Mouse (Mus musculus) hindbrain, embryonic 12.5 days (tissue): ENCODE data around the gene Ephb1. TPM values are rescaled to one million over a fixed set of nuclear protein-coding genes. Genes with fewer than 3 reads are reported as not detected.

Experiments
- ATAC-seq: fragments of 200-750 bp; cut with Nextera tagmentation; 2 replicates; pipeline ENCODE4 v1.8.0; 2017; ENCODE audit warnings: moderate TSS enrichment; ENCODE audit not compliant: low FRiP score
- H3K27ac ChIP-seq: fragments of 300-500 bp; sonication (generic); 2 replicates; pipeline ENCODE4 v1.5.1; 2016; ENCODE audit warnings: mild to moderate bottlenecking
- H3K27me3 ChIP-seq: fragments of 300-500 bp; sonication (generic); 2 replicates; pipeline ENCODE4 v1.6.1; 2016; ENCODE audit warnings: mild to moderate bottlenecking
- H3K36me3 ChIP-seq: fragments of 300-500 bp; sonication (generic); 2 replicates; pipeline ENCODE4 v1.6.1; 2016; ENCODE audit warnings: mild to moderate bottlenecking
- H3K4me1 ChIP-seq: fragments of 300-500 bp; sonication (generic); 2 replicates; pipeline ENCODE4 v1.6.1; 2016
- H3K4me2 ChIP-seq: fragments of 300-500 bp; sonication (generic); replicated peaks from 2 replicates; pipeline ENCODE4 v1.6.1; 2016; ENCODE audit warnings: mild to moderate bottlenecking
- H3K4me3 ChIP-seq: fragments of 300-500 bp; sonication (generic); 2 replicates; pipeline ENCODE4 v1.5.1; 2016; ENCODE audit warnings: mild to moderate bottlenecking
- H3K9ac ChIP-seq: fragments of 300-500 bp; sonication (generic); 2 replicates; pipeline ENCODE4 v1.6.1; 2016; ENCODE audit warnings: mild to moderate bottlenecking, moderate library complexity
- H3K9me3 ChIP-seq: fragments of 300-500 bp; sonication (generic); replicated peaks from 2 replicates; pipeline ENCODE4 v1.6.1; 2016; ENCODE audit warnings: mild to moderate bottlenecking
- WGBS: fragments of 180-500 bp; shearing (Covaris S2); methylation state at CpG from one replicate; pipeline ENCODE4 v1.1.7; 2016; 5-methylcytosine and 5-hydroxymethylcytosine counted together
- polyA plus RNA-seq: library from polyadenylated mRNA; unstranded; fragments of >200 nt; fragmentation: Nextera tagmentation; extraction: Ambion mirVana; gene quantifications from 2 replicates; pipeline ENCODE4 v1.2.1, GENCODE M21; 2016

Ephb1 gene
- polyA plus RNA-seq, 1 experiment from 2014 or later, result 30.2 TPM

DNA sequence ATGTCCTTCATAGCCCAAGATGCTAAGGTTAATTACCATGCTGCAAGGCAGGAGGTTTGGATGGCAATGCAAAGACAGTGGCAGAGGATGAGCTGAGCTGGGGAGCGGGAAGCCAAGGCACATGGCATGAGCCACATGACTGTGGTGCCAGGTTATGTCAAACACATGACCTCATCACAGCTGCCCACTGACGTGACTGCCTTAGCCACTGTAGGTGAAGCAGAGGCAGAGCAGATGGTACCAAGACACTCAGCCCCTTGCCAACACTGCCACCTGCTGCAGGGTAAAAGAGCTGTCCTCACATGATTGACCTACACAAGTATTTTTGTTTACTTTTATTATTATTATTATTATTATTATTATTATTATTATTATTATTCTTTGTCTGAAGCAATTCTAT lies 348.0 kb downstream of the Ephb1 start:
- H3K27ac ChIP-seq, result no peak overlapping the region
- no peak overlapping the region for H3K9ac ChIP-seq
- H3K27me3 ChIP-seq, result no peaks in the 10 kb centered on the region
- H3K4me1 ChIP-seq, result no peaks in the 10 kb centered on the region
- H3K9me3 ChIP-seq, result no peaks in the 10 kb centered on the region
- no peak overlapping the region for H3K4me3 ChIP-seq
- no peak overlapping the region for H3K4me2 ChIP-seq
- no peaks in the 10 kb centered on the region for H3K36me3 ChIP-seq
- WGBS, result 57% methylated on average over 2 of the region's 2 CpGs
- no peak for ATAC-seq

DNA sequence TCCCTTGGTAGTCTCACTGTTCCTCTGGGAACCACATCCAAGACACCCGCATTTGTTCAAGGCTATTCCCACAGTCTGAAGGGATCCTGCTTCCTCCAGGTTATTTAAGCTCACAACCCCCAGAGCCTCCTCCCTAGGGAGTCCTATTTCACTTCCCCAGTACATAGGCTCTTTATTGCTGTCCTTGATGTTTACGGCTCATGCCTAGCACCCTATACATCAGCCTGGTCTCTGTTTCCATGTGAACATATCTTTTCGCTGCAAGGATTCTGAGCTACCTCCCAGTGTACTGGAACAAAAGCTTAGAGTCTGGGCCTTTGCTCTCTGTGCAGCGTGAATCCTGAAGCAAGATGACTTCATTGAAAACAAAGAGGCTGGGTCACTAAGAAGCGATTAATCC lies 351.6 kb downstream of the Ephb1 start:
- Histone ChIP-seq H3K27me3 (no peaks in the 10 kb centered on the region), H3K36me3 (no peaks in the 10 kb centered on the region), H3K9me3 (0 out of 2 replicates have a peak, but pooled peaks cover 3% of the 10 kb centered on the region), H3K27ac (no peak overlapping the region), H3K4me2 (no peak overlapping the region), H3K4me3 (no peak overlapping the region), H3K4me1 (no peaks in the 10 kb centered on the region), H3K9ac (no peak overlapping the region)
- ATAC-seq, result no peak
- 55% methylated on average over 5 of the region's 5 CpGs for WGBS

DNA sequence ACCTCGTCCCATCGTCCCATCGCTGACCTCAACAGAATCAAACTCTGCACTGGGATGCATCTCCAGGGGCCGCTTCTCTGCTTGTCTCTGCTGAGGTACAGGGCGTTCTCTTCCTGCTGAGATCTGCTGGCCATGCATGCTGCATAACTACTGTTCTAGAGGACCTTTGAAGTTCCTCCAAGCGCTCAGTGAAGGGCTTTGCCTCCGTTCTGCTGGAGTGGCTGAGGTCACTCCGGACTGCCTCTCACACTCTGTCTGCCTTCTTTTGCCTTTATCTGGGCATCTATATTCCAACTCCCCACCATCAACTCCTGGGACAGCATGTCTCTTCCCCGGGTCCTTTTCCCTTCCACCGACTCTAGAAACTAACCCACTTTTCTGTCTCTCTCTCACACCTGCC lies 352.3 kb downstream of the Ephb1 start:
- no peaks in the 10 kb centered on the region for H3K4me1 ChIP-seq
- H3K27me3 ChIP-seq, result no peaks in the 10 kb centered on the region
- no peak overlapping the region for H3K4me3 ChIP-seq
- no peak for ATAC-seq
- H3K9me3 ChIP-seq, result 0 out of 2 replicates have a peak, but pooled peaks cover 3% of the 10 kb centered on the region
- WGBS, result 90% methylated on average over 10 of the region's 10 CpGs
- no peak overlapping the region for H3K4me2 ChIP-seq
- no peaks in the 10 kb centered on the region for H3K36me3 ChIP-seq
- H3K27ac ChIP-seq, result no peak overlapping the region
- H3K9ac ChIP-seq, result no peak overlapping the region

DNA sequence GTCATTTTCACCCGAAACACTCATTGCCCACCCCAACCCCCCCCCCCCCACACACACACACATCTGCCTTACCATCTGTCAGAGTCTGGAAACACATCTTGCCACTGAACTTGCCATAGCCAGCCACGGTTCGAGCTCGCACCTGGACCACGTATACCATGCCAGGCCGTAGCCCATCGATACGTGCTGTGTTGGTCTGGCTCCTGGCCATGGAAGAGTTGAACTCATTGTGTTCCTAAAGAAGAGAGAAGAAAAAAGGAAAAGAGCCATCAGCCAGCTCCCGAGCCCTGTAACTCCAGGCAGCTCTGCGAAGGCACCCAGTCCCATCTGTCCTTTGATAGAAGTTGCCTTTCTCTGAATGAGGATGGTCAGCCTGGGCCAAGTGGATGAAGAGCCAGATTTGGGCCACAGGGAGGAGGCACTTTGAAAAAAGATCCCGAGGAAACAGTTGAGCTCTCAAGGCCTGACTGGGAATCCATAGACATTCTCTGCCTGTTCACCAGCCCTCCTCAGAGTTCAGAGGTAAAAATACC lies 352.8 kb downstream of the Ephb1 start:
- WGBS, result 92% methylated on average over 11 of the region's 11 CpGs
- 0 out of 2 replicates have a peak, but pooled peaks cover 3% of the 10 kb centered on the region for H3K9me3 ChIP-seq

DNA sequence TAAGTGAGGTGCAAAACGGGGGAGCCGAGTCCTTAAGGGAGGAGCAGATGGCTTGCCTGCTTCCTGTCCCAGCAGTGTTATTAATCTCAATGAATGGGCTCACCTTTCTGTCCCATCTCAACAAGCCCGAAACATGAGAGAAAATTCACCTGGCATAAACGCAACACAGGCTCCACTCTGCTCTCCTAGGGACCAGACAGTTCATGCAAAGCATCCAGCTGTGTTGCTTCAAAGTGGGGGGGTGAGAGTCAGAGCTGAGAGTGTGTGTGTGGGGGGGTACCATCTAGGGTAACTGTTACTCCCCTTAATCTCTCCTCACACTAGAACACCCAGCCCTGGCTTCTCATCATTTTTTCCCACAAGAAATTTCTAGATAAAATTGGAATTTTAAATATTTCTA lies 354.8 kb downstream of the Ephb1 start:
- Histone ChIP-seq H3K36me3 (no peaks in the 10 kb centered on the region), H3K27me3 (no peaks in the 10 kb centered on the region), H3K4me3 (no peak overlapping the region), H3K9me3 (0 out of 2 replicates have a peak, but pooled peaks cover 3% of the 10 kb centered on the region), H3K4me1 (no peaks in the 10 kb centered on the region), H3K27ac (no peak overlapping the region), H3K4me2 (no peak overlapping the region), H3K9ac (no peak overlapping the region)
- ATAC-seq, result no peak
- WGBS, result 90% methylated on average over 4 of the region's 4 CpGs

More for the DNA sequence above, 352.8 kb downstream of the Ephb1 start:
- Histone ChIP-seq H3K4me3 (no peak overlapping the region), H3K4me1 (no peaks in the 10 kb centered on the region), H3K4me2 (no peak overlapping the region), H3K27ac (no peak overlapping the region), H3K9ac (no peak overlapping the region), H3K36me3 (no peaks in the 10 kb centered on the region), H3K27me3 (no peaks in the 10 kb centered on the region)
- no peak for ATAC-seq

DNA sequence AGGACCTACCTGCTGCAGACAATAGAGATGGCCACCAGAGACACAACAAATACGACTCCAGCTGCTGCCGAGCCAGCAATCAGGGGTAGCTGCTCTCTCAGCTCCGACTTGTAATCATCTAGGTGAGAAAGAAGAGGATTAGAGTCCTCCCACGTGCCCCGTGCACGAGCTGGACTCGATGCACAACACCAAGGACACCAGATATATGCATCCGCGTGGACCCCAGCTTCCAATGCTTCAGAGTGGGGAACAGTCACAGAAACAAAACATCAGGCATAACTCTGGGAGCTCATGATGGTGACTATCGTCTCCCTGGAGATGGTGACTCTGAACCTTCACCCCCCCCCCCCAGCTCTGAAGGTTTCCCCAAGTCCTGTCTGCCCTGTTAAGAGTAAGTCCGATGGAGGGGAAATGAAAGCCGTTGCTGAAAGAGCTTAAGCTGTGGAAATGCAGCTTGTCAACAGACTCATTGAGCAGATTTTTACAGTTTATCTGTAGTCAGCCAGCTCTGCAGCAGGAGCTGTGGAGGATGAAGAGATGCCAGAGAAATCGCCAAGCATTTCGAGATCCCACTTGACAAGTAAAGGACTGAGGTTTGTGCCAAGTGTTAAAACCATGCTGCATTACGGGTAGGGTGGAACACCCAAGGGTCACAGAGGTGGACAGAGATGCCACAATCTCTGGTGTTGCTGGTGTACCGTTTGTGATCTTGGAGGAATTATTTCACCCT lies 357.6 kb downstream of the Ephb1 start:
- 83% methylated on average over 16 of the region's 16 CpGs for WGBS
- Histone ChIP-seq H3K36me3 (no peaks in the 10 kb centered on the region), H3K4me3 (no peak overlapping the region), H3K27me3 (no peaks in the 10 kb centered on the region), H3K9me3 (0 out of 2 replicates have a peak, but pooled peaks cover 3% of the 10 kb centered on the region), H3K4me1 (no peaks in the 10 kb centered on the region), H3K9ac (no peak overlapping the region), H3K27ac (no peak overlapping the region), H3K4me2 (no peak overlapping the region)
- ATAC-seq, result no peak

DNA sequence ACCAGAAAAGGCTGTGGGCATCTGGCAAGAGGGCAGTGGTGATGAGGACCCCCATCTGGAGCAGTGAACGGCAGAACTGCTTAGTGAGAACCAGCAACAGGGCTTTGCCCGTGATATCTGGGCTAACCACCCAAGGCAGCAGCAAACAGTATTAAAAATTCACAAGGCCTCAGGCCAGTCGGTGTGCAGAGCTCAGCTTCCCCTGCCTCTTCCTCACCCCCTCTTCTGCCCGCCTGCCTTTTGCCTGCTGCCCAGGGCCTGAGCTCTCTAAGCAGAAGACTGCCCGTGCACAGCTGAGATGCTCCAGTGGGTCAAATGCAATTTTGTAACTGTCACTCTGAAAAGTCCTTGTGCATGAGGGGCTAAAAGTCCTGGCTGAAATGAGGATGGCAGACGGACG lies 358.3 kb downstream of the Ephb1 start:
- Histone ChIP-seq H3K27me3 (no peaks in the 10 kb centered on the region), H3K36me3 (0 out of 2 replicates have a peak, but pooled peaks cover 3% of the 10 kb centered on the region), H3K9ac (no peak overlapping the region), H3K4me2 (no peak overlapping the region), H3K9me3 (0 out of 2 replicates have a peak, but pooled peaks cover 3% of the 10 kb centered on the region), H3K4me1 (no peaks in the 10 kb centered on the region), H3K27ac (no peak overlapping the region), H3K4me3 (no peak overlapping the region)
- ATAC-seq, result no peak
- WGBS, result 80% methylated on average over 7 of the region's 7 CpGs

DNA sequence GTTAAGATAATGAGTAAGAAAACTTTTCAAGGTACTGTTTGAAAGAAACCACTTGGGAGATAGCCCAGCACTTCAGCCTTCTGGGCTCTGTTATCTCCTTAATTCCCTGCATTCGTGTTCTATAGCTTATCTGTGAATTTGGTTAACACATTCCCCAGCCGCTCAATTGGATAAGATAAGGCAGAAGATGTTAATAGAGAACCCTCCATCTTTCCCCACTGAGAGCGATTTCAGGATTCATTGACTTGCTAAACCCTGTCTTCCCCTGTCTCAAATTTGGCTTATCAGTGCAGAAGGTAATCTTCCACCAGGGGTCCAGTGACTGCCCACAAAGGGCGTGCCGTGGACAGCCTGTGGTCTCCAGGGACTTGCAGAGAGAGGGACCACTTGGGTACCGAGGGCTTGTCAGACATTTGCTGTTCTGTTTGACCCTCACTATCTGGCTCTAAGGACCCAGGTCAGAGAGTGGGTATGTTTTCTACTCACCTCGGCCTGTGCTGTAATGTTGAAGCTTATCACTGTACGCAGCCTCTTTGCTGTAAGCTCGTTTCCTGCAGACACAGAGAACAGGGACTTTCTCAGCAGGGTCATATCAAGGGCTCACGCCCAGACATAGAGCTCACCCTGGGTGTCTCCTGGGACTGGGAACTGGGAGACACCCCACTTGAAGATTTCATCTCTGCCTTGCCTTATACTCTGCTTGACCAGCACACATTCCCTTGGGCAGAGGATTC lies 358.9 kb downstream of the Ephb1 start:
- no peak for ATAC-seq
- no peaks in the 10 kb centered on the region for H3K27me3 ChIP-seq
- no peak overlapping the region for H3K4me3 ChIP-seq
- H3K36me3 ChIP-seq, result 0 out of 2 replicates have a peak, but pooled peaks cover 3% of the 10 kb centered on the region
- no peak overlapping the region for H3K27ac ChIP-seq
- H3K9ac ChIP-seq, result no peak overlapping the region
- no peaks in the 10 kb centered on the region for H3K9me3 ChIP-seq
- WGBS, result 79% methylated on average over 10 of the region's 10 CpGs
- H3K4me1 ChIP-seq, result no peaks in the 10 kb centered on the region
- H3K4me2 ChIP-seq, result no peak overlapping the region

DNA sequence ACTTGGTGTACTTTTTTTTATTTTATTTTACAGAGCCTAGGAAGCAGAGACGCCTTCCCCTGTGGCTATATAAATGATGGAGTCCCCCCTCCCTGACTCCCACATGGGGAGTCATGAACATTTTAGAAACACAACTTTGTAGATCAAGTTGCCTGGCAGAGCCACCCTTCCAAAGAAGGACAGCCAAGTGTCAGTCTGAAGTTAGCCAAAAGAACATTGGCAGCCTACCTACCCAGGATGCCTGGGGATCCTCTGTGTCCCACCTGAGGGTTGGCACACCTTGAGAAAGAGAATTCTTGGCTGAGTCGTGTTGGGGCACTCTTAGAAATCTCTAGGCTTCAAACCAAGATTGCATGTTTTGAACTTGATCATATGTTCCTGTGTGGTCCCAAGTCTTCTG lies 360.4 kb downstream of the Ephb1 start:
- Histone ChIP-seq H3K27me3 (no peaks in the 10 kb centered on the region), H3K4me3 (no peak overlapping the region), H3K27ac (no peak overlapping the region), H3K4me2 (no peak overlapping the region), H3K9me3 (no peaks in the 10 kb centered on the region), H3K4me1 (no peaks in the 10 kb centered on the region), H3K36me3 (0 out of 2 replicates have a peak, but pooled peaks cover 3% of the 10 kb centered on the region), H3K9ac (no peak overlapping the region)
- no peak for ATAC-seq
- 79% methylated on average over 2 of the region's 2 CpGs for WGBS

DNA sequence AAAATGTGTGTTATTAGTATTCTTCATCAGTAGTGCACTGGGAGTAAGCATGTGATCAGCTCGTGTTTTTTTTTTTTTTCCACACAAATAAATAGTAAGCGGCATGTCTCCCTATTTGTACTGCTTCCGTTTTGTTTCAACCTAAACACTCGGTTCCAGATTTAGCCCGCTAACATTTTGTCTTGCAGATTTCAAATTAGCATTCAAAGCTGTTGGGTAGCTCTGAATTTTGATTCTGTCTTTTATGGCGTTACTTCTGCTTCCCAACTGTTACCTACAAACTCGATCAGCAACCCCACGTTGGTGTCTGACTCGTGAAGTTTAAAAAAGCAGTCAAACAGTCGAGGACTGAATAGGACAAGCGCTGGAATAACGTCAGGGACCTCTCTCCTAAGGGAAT lies 363.7 kb downstream of the Ephb1 start:
- 81% methylated on average over 12 of the region's 12 CpGs for WGBS
- H3K4me2 ChIP-seq, result no peak overlapping the region
- no peak for ATAC-seq
- no peak overlapping the region for H3K27ac ChIP-seq
- H3K4me3 ChIP-seq, result no peak overlapping the region
- H3K9me3 ChIP-seq, result no peaks in the 10 kb centered on the region
- H3K27me3 ChIP-seq, result no peaks in the 10 kb centered on the region
- peaks cover 4% of the 10 kb centered on the region; the same call in 1 of the 2 replicates for H3K4me1 ChIP-seq
- H3K36me3 ChIP-seq, result 0 out of 2 replicates have a peak, but pooled peaks cover 3% of the 10 kb centered on the region
- no peak overlapping the region for H3K9ac ChIP-seq

DNA sequence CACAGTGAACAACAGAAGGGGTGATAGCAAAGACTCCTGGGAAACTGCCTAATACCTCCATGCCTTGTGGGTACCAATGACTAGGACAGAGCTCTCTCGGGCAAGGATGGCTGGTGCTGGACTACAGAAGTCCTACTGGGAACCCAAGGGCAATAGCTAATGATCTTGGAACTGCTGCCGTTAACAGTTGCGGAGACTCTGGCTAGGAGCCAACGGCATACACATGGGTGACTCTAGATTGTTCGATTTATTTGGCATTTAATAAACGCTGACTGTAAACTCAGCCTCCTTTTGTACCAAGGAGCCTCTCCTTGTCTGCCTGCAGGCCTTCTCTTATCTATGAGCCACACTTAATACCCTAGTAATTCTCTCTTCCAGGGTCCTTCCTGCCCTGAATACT lies 364.5 kb downstream of the Ephb1 start:
- Histone ChIP-seq H3K27ac (no peak overlapping the region), H3K4me3 (no peak overlapping the region), H3K36me3 (0 out of 2 replicates have a peak, but pooled peaks cover 3% of the 10 kb centered on the region), H3K4me2 (no peak overlapping the region), H3K27me3 (no peaks in the 10 kb centered on the region), H3K9ac (no peak overlapping the region), H3K9me3 (no peaks in the 10 kb centered on the region), H3K4me1 (peaks cover 4% of the 10 kb centered on the region; the same call in 1 of the 2 replicates)
- no peak for ATAC-seq
- WGBS, result 84% methylated on average over 6 of the region's 6 CpGs

DNA sequence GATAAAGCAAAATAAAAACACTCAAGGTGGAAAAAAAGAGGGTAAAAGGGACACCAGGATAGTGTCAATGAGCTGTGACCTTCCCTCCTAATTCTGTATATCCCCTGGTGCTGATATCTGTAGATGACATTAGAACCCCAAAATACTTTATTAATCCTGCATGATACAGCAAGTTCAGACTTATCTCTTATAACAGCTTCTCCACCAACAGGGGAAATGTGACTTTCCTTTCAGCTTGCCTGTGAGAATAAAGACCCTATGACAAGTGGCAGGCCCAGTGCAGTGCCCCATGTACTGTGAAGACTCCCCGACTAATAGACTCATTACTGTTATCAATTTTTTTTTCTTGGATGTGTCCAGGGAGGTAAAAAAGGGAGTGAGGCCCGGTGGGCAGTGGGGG lies 367.6 kb downstream of the Ephb1 start:
- H3K9me3 ChIP-seq, result no peaks in the 10 kb centered on the region
- 77% methylated on average over 2 of the region's 2 CpGs for WGBS
- H3K4me2 ChIP-seq, result no peak overlapping the region
- no peak overlapping the region for H3K9ac ChIP-seq
- peaks cover 4% of the 10 kb centered on the region; the same call in 1 of the 2 replicates for H3K4me1 ChIP-seq
- H3K36me3 ChIP-seq, result 0 out of 2 replicates have a peak, but pooled peaks cover 3% of the 10 kb centered on the region
- H3K27ac ChIP-seq, result no peak overlapping the region
- no peak for ATAC-seq
- H3K4me3 ChIP-seq, result no peak overlapping the region
- H3K27me3 ChIP-seq, result no peaks in the 10 kb centered on the region
